Mouse (Mus musculus): ENCODE measurements around the gene Asz1. TPM values are rescaled to one million over a fixed set of nuclear protein-coding genes. Genes with fewer than 3 reads are reported as not detected.
A peak's percentile ranks its signal among the peaks of the same experiment; 100 is the strongest.

The Asz1 gene
- polyA plus RNA-seq (2012; rRNA removed), result not detected in 2 replicates

GRCm38 (mm10) chr6:18108934-18109333 lies at the start of gene Asz1:
Gene Asz1, minus strand, starts transcription at chr6:18109061.
- 95% methylated on average over 22 of the region's 22 CpGs for WGBS
- Histone ChIP-seq H3K36me3 (ENCODE audit: control insufficient read depth, insufficient read depth, low read length) (no peaks in the 10 kb centered on the region), H3K4me1 (ENCODE audit: control insufficient read depth, insufficient read depth, low read length) (no peaks in the 10 kb centered on the region), H3K27me3 (replicated peaks; ENCODE audit: control insufficient read depth, insufficient read depth, low read length) (no peaks in the 10 kb centered on the region), H3K4me3 (ENCODE audit: insufficient read depth, low read depth, low read length) (no peak within 1 kb of the TSS), H3K27ac (ENCODE audit: insufficient read depth, low read depth, low read length) (no peak within 1 kb of the TSS)
- TF ChIP-seq POLR2A (IDR thresholded peaks at IDR 0.05; ENCODE audit: low read depth, low read length) (no peak), CTCF (conservative IDR thresholded peaks at IDR 0.05; ENCODE audit: insufficient read depth, insufficient read length, low read depth, low read length) (no peak)
- DNase-seq, result no peak

DNA sequence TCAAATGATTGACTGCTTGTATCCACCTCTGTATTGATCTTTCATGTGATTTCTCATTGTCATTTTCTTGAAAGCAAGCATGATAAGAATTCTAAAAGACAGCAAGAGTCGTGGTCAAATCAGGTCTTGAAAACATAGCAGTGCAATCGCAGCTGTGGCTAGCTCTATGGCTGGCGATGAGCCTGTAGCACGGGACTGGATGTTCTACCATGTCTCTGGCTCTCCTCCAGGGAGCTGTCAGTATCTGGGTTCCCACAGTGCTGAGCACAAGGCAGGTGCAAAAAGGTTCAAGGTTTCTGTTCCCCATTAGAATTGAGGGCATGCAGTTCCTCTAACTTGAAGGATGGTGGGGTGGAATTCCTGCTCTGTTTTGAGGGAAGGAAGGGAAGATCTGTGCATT lies 44.2 kb upstream of the Asz1 start:
- H3K36me3 ChIP-seq (ENCODE audit: control insufficient read depth, insufficient read depth, low read length), result no peaks in the 10 kb centered on the region
- WGBS, result 49% methylated on average over 4 of the region's 4 CpGs
- H3K4me1 ChIP-seq (ENCODE audit: control insufficient read depth, insufficient read depth, low read length), result no peaks in the 10 kb centered on the region
- H3K27ac ChIP-seq (ENCODE audit: insufficient read depth, low read depth, low read length), result no peak overlapping the region
- peak; percentile 52 for DNase-seq
- H3K4me3 ChIP-seq (ENCODE audit: insufficient read depth, low read depth, low read length), result no peak overlapping the region
- H3K27me3 ChIP-seq (replicated peaks; ENCODE audit: control insufficient read depth, insufficient read depth, low read length), result no peaks in the 10 kb centered on the region
- TF ChIP-seq POLR2A (IDR thresholded peaks at IDR 0.05; ENCODE audit: low read depth, low read length) (no peak), CTCF (conservative IDR thresholded peaks at IDR 0.05; ENCODE audit: insufficient read depth, insufficient read length, low read depth, low read length) (no peak)

- WGBS, result 18% methylated on average over 1 of the region's 1 CpGs
- H3K4me1 ChIP-seq (ENCODE audit: control insufficient read depth, insufficient read depth, low read length), result no peaks in the 10 kb centered on the region
- DNase-seq, result no peak
These were observed 26.4 kb upstream of the Asz1 start for GRCm38 (mm10) chr6:18135246-18135645.

DNA sequence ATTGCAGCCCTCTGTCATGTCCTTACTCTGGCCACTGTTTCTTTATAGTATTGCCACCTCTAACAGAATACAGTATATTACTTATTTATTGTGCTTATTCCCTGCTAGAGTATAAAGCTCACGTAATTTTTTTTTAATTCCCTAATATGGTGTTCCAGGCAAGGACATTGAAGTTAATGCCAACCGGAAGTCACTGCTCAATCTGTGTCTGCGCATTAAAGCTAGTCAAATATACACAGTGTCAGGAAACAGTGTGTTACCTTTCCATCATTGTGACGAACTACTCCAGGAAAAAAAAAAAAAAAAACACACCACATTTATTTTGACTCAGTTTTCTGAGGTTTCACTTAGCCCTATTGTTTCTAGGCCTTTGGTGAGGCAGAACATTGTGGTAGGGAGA lies 19.2 kb upstream of the Asz1 start:
- WGBS, result 58% methylated on average over 4 of the region's 4 CpGs
- no peak for DNase-seq
- H3K4me1 ChIP-seq (ENCODE audit: control insufficient read depth, insufficient read depth, low read length), result no peaks in the 10 kb centered on the region

More at GRCm38 (mm10) chr6:18135246-18135645, 26.4 kb upstream of the Asz1 start:
- TF ChIP-seq CTCF (conservative IDR thresholded peaks at IDR 0.05; ENCODE audit: insufficient read depth, insufficient read length, low read depth, low read length), result no peak
- TF ChIP-seq POLR2A (IDR thresholded peaks at IDR 0.05; ENCODE audit: low read depth, low read length), result no peak
- H3K27ac ChIP-seq (ENCODE audit: insufficient read depth, low read depth, low read length), result no peak overlapping the region
- no peak overlapping the region for H3K4me3 ChIP-seq (ENCODE audit: insufficient read depth, low read depth, low read length)
- no peaks in the 10 kb centered on the region for H3K27me3 ChIP-seq (replicated peaks; ENCODE audit: control insufficient read depth, insufficient read depth, low read length)
- no peaks in the 10 kb centered on the region for H3K36me3 ChIP-seq (ENCODE audit: control insufficient read depth, insufficient read depth, low read length)

GRCm38 (mm10) chr6:18127206-18127983 lies 18.5 kb upstream of the Asz1 start:
- no peak overlapping the region for H3K4me3 ChIP-seq (ENCODE audit: insufficient read depth, low read depth, low read length)
- no peak for TF ChIP-seq POLR2A (IDR thresholded peaks at IDR 0.05; ENCODE audit: low read depth, low read length)
- no peak for TF ChIP-seq CTCF (conservative IDR thresholded peaks at IDR 0.05; ENCODE audit: insufficient read depth, insufficient read length, low read depth, low read length)
- WGBS, result 46% methylated on average over 2 of the region's 2 CpGs

More for the DNA sequence above, 19.2 kb upstream of the Asz1 start:
- Histone ChIP-seq H3K27ac (ENCODE audit: insufficient read depth, low read depth, low read length) (no peak overlapping the region), H3K27me3 (replicated peaks; ENCODE audit: control insufficient read depth, insufficient read depth, low read length) (no peaks in the 10 kb centered on the region), H3K4me3 (ENCODE audit: insufficient read depth, low read depth, low read length) (no peak overlapping the region), H3K36me3 (ENCODE audit: control insufficient read depth, insufficient read depth, low read length) (no peaks in the 10 kb centered on the region)
- TF ChIP-seq POLR2A (IDR thresholded peaks at IDR 0.05; ENCODE audit: low read depth, low read length) (no peak), CTCF (conservative IDR thresholded peaks at IDR 0.05; ENCODE audit: insufficient read depth, insufficient read length, low read depth, low read length) (no peak)

GRCm38 (mm10) chr6:18096861-18097260 lies 12.0 kb downstream of the Asz1 start:
- Histone ChIP-seq H3K36me3 (ENCODE audit: control insufficient read depth, insufficient read depth, low read length) (no peaks in the 10 kb centered on the region), H3K27me3 (replicated peaks; ENCODE audit: control insufficient read depth, insufficient read depth, low read length) (no peaks in the 10 kb centered on the region), H3K4me3 (ENCODE audit: insufficient read depth, low read depth, low read length) (no peak overlapping the region), H3K27ac (ENCODE audit: insufficient read depth, low read depth, low read length) (no peak overlapping the region), H3K4me1 (ENCODE audit: control insufficient read depth, insufficient read depth, low read length) (no peaks in the 10 kb centered on the region)
- 67% methylated on average over 1 of the region's 1 CpGs for WGBS
- DNase-seq, result no peak
- TF ChIP-seq POLR2A (IDR thresholded peaks at IDR 0.05; ENCODE audit: low read depth, low read length) (no peak), CTCF (conservative IDR thresholded peaks at IDR 0.05; ENCODE audit: insufficient read depth, insufficient read length, low read depth, low read length) (no peak)

More at GRCm38 (mm10) chr6:18127206-18127983, 18.5 kb upstream of the Asz1 start:
- DNase-seq, result peak; percentile 29
- Histone ChIP-seq H3K36me3 (ENCODE audit: control insufficient read depth, insufficient read depth, low read length) (no peaks in the 10 kb centered on the region), H3K27ac (ENCODE audit: insufficient read depth, low read depth, low read length) (no peak overlapping the region), H3K4me1 (ENCODE audit: control insufficient read depth, insufficient read depth, low read length) (no peaks in the 10 kb centered on the region), H3K27me3 (replicated peaks; ENCODE audit: control insufficient read depth, insufficient read depth, low read length) (no peaks in the 10 kb centered on the region)

GRCm38 (mm10) chr6:18089098-18089497 lies 19.8 kb downstream of the Asz1 start:
- Histone ChIP-seq H3K4me3 (ENCODE audit: insufficient read depth, low read depth, low read length) (no peak overlapping the region), H3K4me1 (ENCODE audit: control insufficient read depth, insufficient read depth, low read length) (no peaks in the 10 kb centered on the region), H3K36me3 (ENCODE audit: control insufficient read depth, insufficient read depth, low read length) (no peaks in the 10 kb centered on the region), H3K27me3 (replicated peaks; ENCODE audit: control insufficient read depth, insufficient read depth, low read length) (no peaks in the 10 kb centered on the region), H3K27ac (ENCODE audit: insufficient read depth, low read depth, low read length) (no peak overlapping the region)
- TF ChIP-seq POLR2A (IDR thresholded peaks at IDR 0.05; ENCODE audit: low read depth, low read length) (no peak), CTCF (conservative IDR thresholded peaks at IDR 0.05; ENCODE audit: insufficient read depth, insufficient read length, low read depth, low read length) (no peak)
- no peak for DNase-seq
- 64% methylated on average over 5 of the region's 5 CpGs for WGBS
